8 mouse cellular contexts compared by ENCODE assay signal in genomic region chr16:13819394-13819743, GRCm38 (mm10). TPM values are rescaled to one million over a fixed set of nuclear protein-coding genes. Genes with fewer than 3 reads are reported as not detected.
DNase-seq lines count a peak whose midpoint lies in the region; ATAC-seq and TF ChIP-seq lines count a peak whose summit lies in the region.

No protein-coding gene starts in this region.

- H3K4me3 ChIP-seq in heart, embryonic 11.5 days (ENCODE audit: low read depth, low read length), result peak overlapping the region; percentile 72
- peak overlapping the region; percentile 64 to 80 (median 70) for H3K4me3 ChIP-seq in CH12.LX (replicated peaks in 1 of 3; ENCODE audit: low read depth in 2 of 3, low read length in 2 of 3, poor library complexity in 1 of 3)
- H3K4me3 ChIP-seq in forebrain, embryonic 12.5 days (replicated peaks), result peak overlapping the region; percentile 74
- peak overlapping the region; percentile 77 for H3K4me3 ChIP-seq in liver, embryonic 15.5 days (replicated peaks)

- under 1% methylated on average over 35 of the region's 36 CpGs for WGBS in heart, embryonic 11.5 days (ENCODE audit: insufficient replicate concordance)
- under 1% methylated on average over 36 of the region's 36 CpGs for WGBS in forebrain, embryonic 12.5 days
- WGBS in liver, embryonic 15.5 days (ENCODE audit: insufficient replicate concordance), result under 1% methylated on average over 36 of the region's 36 CpGs

- no peaks in the 10 kb centered on the region for H3K27me3 ChIP-seq in heart, embryonic 11.5 days (ENCODE audit: control insufficient read depth, insufficient read depth, low read length)
- no peaks in the 10 kb centered on the region for H3K27me3 ChIP-seq in CH12.LX (replicated peaks)
- H3K27me3 ChIP-seq in forebrain, embryonic 12.5 days, result no peaks in the 10 kb centered on the region
- no peaks in the 10 kb centered on the region for H3K27me3 ChIP-seq in liver, embryonic 15.5 days

- H3K4me1 ChIP-seq in heart, embryonic 11.5 days (ENCODE audit: control insufficient read depth, insufficient read depth, low read length), result peaks cover 9% of the 10 kb centered on the region
- peaks cover 0 to 39% of the 10 kb centered on the region in 2 experiments; a peak in 2 of 4 replicates for H3K4me1 ChIP-seq in CH12.LX (ENCODE audit: control insufficient read depth in 1 of 2, insufficient read depth in 2 of 2)
- peaks cover 22% of the 10 kb centered on the region for H3K4me1 ChIP-seq in forebrain, embryonic 12.5 days
- peaks cover 32% of the 10 kb centered on the region for H3K4me1 ChIP-seq in liver, embryonic 15.5 days (replicated peaks)

- peak overlapping the region; percentile 94 for H3K27ac ChIP-seq in heart, embryonic 11.5 days (ENCODE audit: low read depth, low read length)
- no peak overlapping the region for H3K27ac ChIP-seq in CH12.LX (ENCODE audit: insufficient read depth, low read depth)
- H3K27ac ChIP-seq in forebrain, embryonic 12.5 days, result peak overlapping the region; percentile 96
- peak overlapping the region; percentile 72 for H3K27ac ChIP-seq in liver, embryonic 15.5 days (replicated peaks)

- H3K4me2 ChIP-seq in heart, embryonic 11.5 days, result peak overlapping the region; percentile 92
- peak overlapping the region; percentile 72 for H3K4me2 ChIP-seq in CH12.LX (ENCODE audit: insufficient read depth, low read depth, poor library complexity, severe bottlenecking)
- H3K4me2 ChIP-seq in forebrain, embryonic 12.5 days, result peak overlapping the region; percentile 74
- peak overlapping the region; percentile 96 for H3K4me2 ChIP-seq in liver, embryonic 15.5 days

- DNase-seq in heart, postnatal 36 days, result no peak
- no peak for DNase-seq in CH12.LX (ENCODE audit: extremely low read depth)
- no peak for DNase-seq in ovary, postnatal 14 days (ENCODE audit: low spot score)
- DNase-seq in adrenal gland, adult (ENCODE audit: inconsistent age in 2 of 2, low spot score in 1 of 2), result no peak
- DNase-seq in spleen, postnatal 4 days (ENCODE audit: low spot score in 2 of 2), result no peak

- no peak for TF ChIP-seq POLR2A in CH12.LX (IDR thresholded peaks at IDR 0.05; ENCODE audit: low read depth, low read length)

- no peaks in the 10 kb centered on the region for H3K79me2 ChIP-seq in CH12.LX (replicated peaks; ENCODE audit: control insufficient read depth, extremely low read depth, insufficient read depth, poor library complexity, severe bottlenecking)

- intact Hi-C loops in heart, postnatal 36 days (cut with DNase I), result loop anchor here (2.0 to 5.0 kb wide), 2 partner anchors 83 to 147 kb away; partner anchors contain the start of genes 3110001I22Rik, Bfar, Mpv17l and Pdxdc1

- in situ Hi-C loops in CH12.LX (cut with MboI; ENCODE audit: low pct_ligation_motif_present, low pct_unique_long_range_greater_than_20kb, low sequenced_read_pairs), result no loop called here

- no peak for TF ChIP-seq CTCF in CH12.LX (conservative IDR thresholded peaks at IDR 0.05 in 1 of 2, IDR thresholded peaks at IDR 0.05 in 1 of 2; ENCODE audit: low read depth in 2 of 2, low read length in 2 of 2)

- peak; percentile 50 for ATAC-seq in heart, embryonic 11.5 days (replicated peaks; ENCODE audit: insufficient number of reproducible peaks, low FRiP score, low TSS enrichment)
- ATAC-seq in forebrain, embryonic 12.5 days (ENCODE audit: low FRiP score), result no peak; the same call in 1 of the 2 replicates
- peak; percentile 61 for ATAC-seq in liver, embryonic 15.5 days (ENCODE audit: insufficient read depth)

- TF ChIP-seq RAD21 in CH12.LX (IDR thresholded peaks at IDR 0.05; ENCODE audit: low read depth, low read length), result no peak

- H3K36me3 ChIP-seq in heart, embryonic 11.5 days (ENCODE audit: control insufficient read depth, insufficient read depth, low read length), result peaks cover 4% of the 10 kb centered on the region
- H3K36me3 ChIP-seq in CH12.LX (replicated peaks in 1 of 2; ENCODE audit: control insufficient read depth in 1 of 2, insufficient read depth in 1 of 2, low read length in 1 of 2), result peaks cover 13 to 44% of the 10 kb centered on the region in 2 experiments
- peaks cover 19% of the 10 kb centered on the region for H3K36me3 ChIP-seq in forebrain, embryonic 12.5 days (replicated peaks)
- peaks cover 7% of the 10 kb centered on the region for H3K36me3 ChIP-seq in liver, embryonic 15.5 days (replicated peaks)

- dilution Hi-C loops in CH12.LX (cut with MboI; ENCODE audit: extremely low pct_ligation_motif_present, extremely low pct_unique_long_range_greater_than_20kb, low sequenced_read_pairs), result no loop called here

- no peak for TF ChIP-seq EP300 in CH12.LX (IDR thresholded peaks at IDR 0.05; ENCODE audit: low read length)

- peak overlapping the region; percentile 83 for H3K9ac ChIP-seq in heart, embryonic 11.5 days (ENCODE audit: low read depth, low read length)
- H3K9ac ChIP-seq in CH12.LX (ENCODE audit: insufficient read depth, low read depth), result peak overlapping the region; percentile 58
- peak overlapping the region; percentile 80 for H3K9ac ChIP-seq in forebrain, embryonic 12.5 days
- H3K9ac ChIP-seq in liver, embryonic 15.5 days, result peak overlapping the region; percentile 71

- H3K9me3 ChIP-seq in heart, embryonic 11.5 days (replicated peaks; ENCODE audit: control insufficient read depth, low read length), result no peaks in the 10 kb centered on the region
- peaks cover 3% of the 10 kb centered on the region for H3K9me3 ChIP-seq in CH12.LX (replicated peaks; ENCODE audit: low read length)
- H3K9me3 ChIP-seq in forebrain, embryonic 12.5 days, result no peaks in the 10 kb centered on the region
- H3K9me3 ChIP-seq in liver, embryonic 15.5 days (replicated peaks), result no peaks in the 10 kb centered on the region

TF ChIP-seq in CH12.LX, 34 proteins besides CTCF, POLR2A, EP300 and RAD21 (continues in another document):
- TF ChIP-seq CHD1 (IDR thresholded peaks at IDR 0.05; ENCODE audit: low read depth, low read length), result 0 out of 2 replicates have a peak, but pooled peaks have one; percentile 67
- no peak for TF ChIP-seq ZNF384 (IDR thresholded peaks at IDR 0.05; ENCODE audit: low read depth, low read length)
- TF ChIP-seq HCFC1 (IDR thresholded peaks at IDR 0.05; ENCODE audit: low read depth, low read length), result no peak
- no peak for TF ChIP-seq MAFK (IDR thresholded peaks at IDR 0.05; ENCODE audit: insufficient replicate concordance, low read length)
- TF ChIP-seq POLR2AphosphoS2 (IDR thresholded peaks at IDR 0.05; ENCODE audit: low read depth, low read length), result no peak
- no peak for TF ChIP-seq BHLHE40 (IDR thresholded peaks at IDR 0.05; ENCODE audit: low read depth, low read length)
- TF ChIP-seq MEF2A (IDR thresholded peaks at IDR 0.05; ENCODE audit: borderline replicate concordance, low read depth, low read length), result 0 out of 2 replicates have a peak, but pooled peaks have one; percentile 3
- no peak for TF ChIP-seq ZC3H11A (IDR thresholded peaks at IDR 0.05; ENCODE audit: low read depth, low read length)
- TF ChIP-seq E2F4 (IDR thresholded peaks at IDR 0.05; ENCODE audit: insufficient replicate concordance, low read depth, low read length), result no peak
- TF ChIP-seq GABPA (IDR thresholded peaks at IDR 0.05; ENCODE audit: insufficient replicate concordance, low read depth, low read length), result no peak
- TF ChIP-seq KAT2A (IDR thresholded peaks at IDR 0.05; ENCODE audit: insufficient replicate concordance, low read length), result no peak
- no peak for TF ChIP-seq CHD2 (IDR thresholded peaks at IDR 0.05; ENCODE audit: low read length)
- no peak for TF ChIP-seq ZKSCAN1 (IDR thresholded peaks at IDR 0.05; ENCODE audit: borderline replicate concordance, low read depth, low read length)
- TF ChIP-seq SMC3 (IDR thresholded peaks at IDR 0.05; ENCODE audit: low read depth, low read length), result 0 out of 2 replicates have a peak, but pooled peaks have one; percentile 2
- 0 out of 2 replicates have a peak, but pooled peaks have one; percentile 54 for TF ChIP-seq UBTF (IDR thresholded peaks at IDR 0.05; ENCODE audit: low read depth, low read length)
- TF ChIP-seq MAZ (IDR thresholded peaks at IDR 0.05; ENCODE audit: low read depth, low read length), result 0 out of 2 replicates have a peak, but pooled peaks have one; percentile 25
- TF ChIP-seq TBP (conservative IDR thresholded peaks at IDR 0.05; ENCODE audit: low read depth, low read length), result no peak
- 0 out of 2 replicates have a peak, but pooled peaks have one; percentile 72 for TF ChIP-seq RCOR1 (conservative IDR thresholded peaks at IDR 0.05; ENCODE audit: low read depth, low read length)
- TF ChIP-seq USF1 (IDR thresholded peaks at IDR 0.05; ENCODE audit: low read depth, low read length), result no peak
- TF ChIP-seq IRF4 (IDR thresholded peaks at IDR 0.05; ENCODE audit: low read depth, low read length), result no peak
- no peak for TF ChIP-seq TCF12 (IDR thresholded peaks at IDR 0.05; ENCODE audit: low read depth, low read length)
- no peak; the same call in 1 of the 2 replicates for TF ChIP-seq SIN3A (IDR thresholded peaks at IDR 0.05; ENCODE audit: low read length)
- no peak for TF ChIP-seq PAX5 (IDR thresholded peaks at IDR 0.05; ENCODE audit: low read length)
- no peak for TF ChIP-seq USF2 (conservative IDR thresholded peaks at IDR 0.05; ENCODE audit: low read depth, low read length)
- no peak for TF ChIP-seq JUN (IDR thresholded peaks at IDR 0.05; ENCODE audit: insufficient read depth, low read depth, low read length)
- no peak; the same call in 1 of the 2 replicates for TF ChIP-seq ETS1 (conservative IDR thresholded peaks at IDR 0.05; ENCODE audit: low read depth, low read length)
- no peak; the same call in 1 of the 2 replicates for TF ChIP-seq NELFE (IDR thresholded peaks at IDR 0.05; ENCODE audit: low read depth, low read length)

RNA-seq across cellular contexts. Expression of gene Ntan1, which starts 0.7 kb away (rescaled TPM):
- polyA plus RNA-seq in heart, embryonic 11.5 days (2014; fragmentation: Nextera tagmentation; extraction: Ambion mirVana), result 140 and 149 TPM in 2 replicates
- total RNA-seq in heart, postnatal 36 days (2021), result 10 to 100 TPM; 51.9 to 52.2 TPM
- total RNA-seq in CH12.LX (2012; rRNA removed) (52.1 and 57.3 TPM in 2 replicates), CH12.LX (2014; rRNA removed) (99.2 and 111 TPM in 2 replicates)
- polyA plus RNA-seq in CH12.LX (2012; ENCODE audit: insufficient read length, low read depth), result 66.0 and 71.3 TPM in 2 replicates
- 177 and 186 TPM in 2 replicates for polyA plus RNA-seq in forebrain, embryonic 12.5 days (2016; fragmentation: Nextera tagmentation; extraction: Ambion mirVana)
- 38.0 and 38.7 TPM in 2 replicates for polyA plus RNA-seq in liver, embryonic 15.5 days (2015; fragmentation: Nextera tagmentation; extraction: Ambion mirVana)

RNA-seq across cellular contexts. Expression of gene Rrn3, which starts 38.9 kb away (rescaled TPM):
- 54.9 and 58.7 TPM in 2 replicates for polyA plus RNA-seq in heart, embryonic 11.5 days (2014; fragmentation: Nextera tagmentation; extraction: Ambion mirVana)
- 10 to 100 TPM; 37.9 to 40.0 TPM for total RNA-seq in heart, postnatal 36 days (2021)
- 83.5 and 105 TPM in 2 replicates for total RNA-seq in CH12.LX (2012; rRNA removed)
- 136 and 155 TPM in 2 replicates for total RNA-seq in CH12.LX (2014; rRNA removed)
- polyA plus RNA-seq in CH12.LX (2012; ENCODE audit: insufficient read length, low read depth), result 93.7 and 93.8 TPM in 2 replicates
- polyA plus RNA-seq in forebrain, embryonic 12.5 days (2016; fragmentation: Nextera tagmentation; extraction: Ambion mirVana), result 114 and 118 TPM in 2 replicates
- 19.2 and 21.0 TPM in 2 replicates for polyA plus RNA-seq in liver, embryonic 15.5 days (2015; fragmentation: Nextera tagmentation; extraction: Ambion mirVana)
